Comparison of ENCODE assay signal across 8 mouse cellular contexts in genomic region chr7:109518838-109519696, GRCm38 (mm10). TPM values are rescaled to one million over a fixed set of nuclear protein-coding genes. Genes with fewer than 3 reads are reported as not detected.
A peak's percentile ranks its signal among the peaks of the same experiment; 100 is the strongest.
DNase-seq lines count a peak whose midpoint lies in the region; ATAC-seq and TF ChIP-seq lines count a peak whose summit lies in the region.

Gene Rpl27a (plus strand): TSS chr7:109519147.

- H3K79me2 ChIP-seq in C2C12 (ENCODE audit: control insufficient read depth, insufficient read depth): peaks cover 43% of the 10 kb centered on the region
- peaks cover 10% of the 10 kb centered on the region; the same call in 1 of the 2 replicates for H3K79me2 ChIP-seq in liver, adult 2 months (ENCODE audit: control insufficient read depth, insufficient read depth, low read length)
- H3K79me2 ChIP-seq in myocyte (ENCODE audit: control insufficient read depth, insufficient read depth): peaks cover 30% of the 10 kb centered on the region

- no peak for TF ChIP-seq CTCF in C2C12 (IDR thresholded peaks at IDR 0.05; ENCODE audit: control insufficient read depth, insufficient read depth, insufficient read length)
- no peak for TF ChIP-seq CTCF in brain, embryonic 14.5 days (IDR thresholded peaks at IDR 0.05; ENCODE audit: borderline replicate concordance, extremely low read depth, insufficient read depth, insufficient read length)
- no peak for TF ChIP-seq CTCF in liver, adult 2 months (IDR thresholded peaks at IDR 0.05; ENCODE audit: low read depth, low read length)

- peak; percentile 86 for TF ChIP-seq POLR2A in brain, embryonic 14.5 days (IDR thresholded peaks at IDR 0.05; ENCODE audit: borderline replicate concordance, extremely low read depth, insufficient read depth, insufficient read length, poor library complexity, severe bottlenecking)
- peak; percentile 91 for TF ChIP-seq POLR2A in liver, adult 2 months (IDR thresholded peaks at IDR 0.05; ENCODE audit: extremely low read depth, insufficient read depth, low read length)
- peak; percentile 87 for TF ChIP-seq POLR2A in myocyte (IDR thresholded peaks at IDR 0.05; ENCODE audit: insufficient read length, low read depth)

- DNase-seq in brain, embryonic 14.5 days (ENCODE audit: low read depth): peak; percentile 99
- peak; percentile 85 for DNase-seq in liver, adult 2 months (ENCODE audit: extremely low read depth, low read depth, low spot score)
- DNase-seq in splenic B cell, adult 2 months (ENCODE audit: low read depth, low spot score): peak; percentile 99

- under 1% methylated on average over 71 of the region's 72 CpGs for WGBS in heart, embryonic 11.5 days (ENCODE audit: insufficient replicate concordance)
- under 1% methylated on average over 72 of the region's 72 CpGs for WGBS in kidney, embryonic 16.5 days
- under 1% methylated on average over 71 of the region's 72 CpGs for WGBS in liver, adult 2 months

- ATAC-seq in heart, embryonic 11.5 days (replicated peaks; ENCODE audit: insufficient number of reproducible peaks, low FRiP score, low TSS enrichment): peak; percentile 91
- peak; percentile 94 for ATAC-seq in kidney, embryonic 16.5 days (ENCODE audit: low FRiP score, low TSS enrichment)

- no peaks in the 10 kb centered on the region for H3K27me3 ChIP-seq in C2C12 (ENCODE audit: control insufficient read depth, insufficient read depth, insufficient read length)
- H3K27me3 ChIP-seq in erythroblast, embryonic 14.5 days (ENCODE audit: control insufficient read depth): no peaks in the 10 kb centered on the region
- H3K27me3 ChIP-seq in heart, embryonic 11.5 days (ENCODE audit: control insufficient read depth, insufficient read depth, low read length): no peaks in the 10 kb centered on the region
- H3K27me3 ChIP-seq in kidney, embryonic 16.5 days (ENCODE audit: insufficient read depth, low read length): no peaks in the 10 kb centered on the region
- H3K27me3 ChIP-seq in liver, adult 2 months (ENCODE audit: control insufficient read depth, insufficient read depth, low read length): no peaks in the 10 kb centered on the region
- H3K27me3 ChIP-seq in myocyte (ENCODE audit: control insufficient read depth, insufficient read depth, insufficient read length): no peaks in the 10 kb centered on the region
- H3K27me3 ChIP-seq in splenic B cell, adult 2 months (ENCODE audit: control insufficient read depth, insufficient read depth, low read length, poor library complexity, severe bottlenecking): no peaks in the 10 kb centered on the region

- H3K9me3 ChIP-seq in erythroblast, embryonic 14.5 days (ENCODE audit: control insufficient read depth, low read length): no peaks in the 10 kb centered on the region
- H3K9me3 ChIP-seq in heart, embryonic 11.5 days (replicated peaks; ENCODE audit: control insufficient read depth, low read length): no peaks in the 10 kb centered on the region
- H3K9me3 ChIP-seq in kidney, embryonic 16.5 days (ENCODE audit: low read length): no peaks in the 10 kb centered on the region

- H3ac ChIP-seq in C2C12 (ENCODE audit: control insufficient read depth, insufficient read length, low read depth) (peak within 1 kb of the TSS; percentile 92), myocyte (ENCODE audit: control insufficient read depth, insufficient read length) (peak within 1 kb of the TSS; percentile 96)

- H3K36me3 ChIP-seq in C2C12 (ENCODE audit: control insufficient read depth, insufficient read depth) (peaks cover 47% of the 10 kb centered on the region), myocyte (ENCODE audit: control insufficient read depth, insufficient read depth) (peaks cover 32% of the 10 kb centered on the region)
- H3K36me3 ChIP-seq in erythroblast, embryonic 14.5 days (ENCODE audit: control insufficient read depth): peaks cover 45% of the 10 kb centered on the region
- peaks cover 25% of the 10 kb centered on the region for H3K36me3 ChIP-seq in heart, embryonic 11.5 days (ENCODE audit: control insufficient read depth, insufficient read depth, low read length)
- H3K36me3 ChIP-seq in kidney, embryonic 16.5 days (ENCODE audit: insufficient read depth, low read length): peaks cover 37% of the 10 kb centered on the region
- peaks cover 33% of the 10 kb centered on the region for H3K36me3 ChIP-seq in liver, adult 2 months (ENCODE audit: control insufficient read depth, insufficient read depth, low read length)
- H3K36me3 ChIP-seq in splenic B cell, adult 2 months (ENCODE audit: control insufficient read depth, insufficient read depth, low read length, poor library complexity, severe bottlenecking): peaks cover 7% of the 10 kb centered on the region; the same call in 1 of the 2 replicates

- H3K79me3 ChIP-seq in C2C12 (ENCODE audit: low read depth): peaks cover 35% of the 10 kb centered on the region

- peak within 1 kb of the TSS; percentile 86 for H3K4me2 ChIP-seq in heart, embryonic 11.5 days
- H3K4me2 ChIP-seq in kidney, embryonic 16.5 days (replicated peaks; ENCODE audit: low read depth, low read length): peak within 1 kb of the TSS; percentile 82
- H3K4me2 ChIP-seq in myocyte (ENCODE audit: low read depth): peak within 1 kb of the TSS; percentile 98

- H3K9ac ChIP-seq in heart, embryonic 11.5 days (ENCODE audit: low read depth, low read length): peak within 1 kb of the TSS; percentile 96
- H3K9ac ChIP-seq in kidney, embryonic 16.5 days (replicated peaks; ENCODE audit: low read length): peak within 1 kb of the TSS; percentile 100
- peak within 1 kb of the TSS; percentile 97 for H3K9ac ChIP-seq in liver, adult 2 months (ENCODE audit: low read depth, low read length)

- peak within 1 kb of the TSS; percentile 83 for H3K4me3 ChIP-seq in C2C12 (ENCODE audit: insufficient read depth, poor library complexity, severe bottlenecking)
- peak within 1 kb of the TSS; percentile 79 for H3K4me3 ChIP-seq in erythroblast, embryonic 14.5 days (replicated peaks)
- H3K4me3 ChIP-seq in heart, embryonic 11.5 days (ENCODE audit: low read depth, low read length): peak within 1 kb of the TSS; percentile 83
- H3K4me3 ChIP-seq in kidney, embryonic 16.5 days (ENCODE audit: low read length): peak within 1 kb of the TSS; percentile 98
- H3K4me3 ChIP-seq in liver, adult 2 months (ENCODE audit: insufficient read depth, low read depth, low read length): peak within 1 kb of the TSS; percentile 93
- H3K4me3 ChIP-seq in myocyte: peak within 1 kb of the TSS; percentile 99

- peak within 1 kb of the TSS; percentile 97 for H3K27ac ChIP-seq in heart, embryonic 11.5 days (ENCODE audit: low read depth, low read length)
- peak within 1 kb of the TSS; percentile 99 for H3K27ac ChIP-seq in kidney, embryonic 16.5 days (ENCODE audit: low read length)
- peak within 1 kb of the TSS; percentile 90 for H3K27ac ChIP-seq in liver, adult 2 months (replicated peaks; ENCODE audit: insufficient read depth, low read depth, low read length)

- peaks cover 59% of the 10 kb centered on the region for H3K4me1 ChIP-seq in erythroblast, embryonic 14.5 days (ENCODE audit: control insufficient read depth)
- peaks cover 9% of the 10 kb centered on the region; the same call in 1 of the 2 replicates for H3K4me1 ChIP-seq in heart, embryonic 11.5 days (ENCODE audit: control insufficient read depth, insufficient read depth, low read length)
- H3K4me1 ChIP-seq in kidney, embryonic 16.5 days (ENCODE audit: insufficient read depth, low read length): peaks cover 25% of the 10 kb centered on the region
- peaks cover 14% of the 10 kb centered on the region for H3K4me1 ChIP-seq in liver, adult 2 months (ENCODE audit: control insufficient read depth, insufficient read depth, low read length)

TF ChIP-seq in C2C12, 6 proteins besides CTCF, POLR2A, EP300 and RAD21:
- TF ChIP-seq USF1 (IDR thresholded peaks at IDR 0.05; ENCODE audit: low read depth) (peak; percentile 53), FOSL1 (IDR thresholded peaks at IDR 0.05; ENCODE audit: insufficient read depth, low read length, poor library complexity, severe bottlenecking) (no peak), CEBPB (IDR thresholded peaks at IDR 0.05; ENCODE audit: low read depth) (no peak), MAX (IDR thresholded peaks at IDR 0.05) (peak; percentile 30), MYOG (IDR thresholded peaks at IDR 0.05; ENCODE audit: control insufficient read depth, extremely low read depth, insufficient read length) (no peak), MYOD1 (IDR thresholded peaks at IDR 0.05; ENCODE audit: control insufficient read depth, insufficient read length, low read depth) (no peak)

TF ChIP-seq in myocyte, 11 proteins besides CTCF, POLR2A, EP300 and RAD21:
- TF ChIP-seq POLR2AphosphoS2 (IDR thresholded peaks at IDR 0.05; ENCODE audit: insufficient read length, low read depth): peak; percentile 86
- peak; percentile 8 for TF ChIP-seq REST (IDR thresholded peaks at IDR 0.05; ENCODE audit: insufficient read depth, insufficient read length)
- TF ChIP-seq TCF12 (IDR thresholded peaks at IDR 0.05; ENCODE audit: insufficient read depth, poor library complexity, severe bottlenecking): no peak
- TF ChIP-seq TCF3 (IDR thresholded peaks at IDR 0.05; ENCODE audit: insufficient read length, low read depth): no peak
- peak; percentile 51 for TF ChIP-seq SRF (IDR thresholded peaks at IDR 0.05; ENCODE audit: control insufficient read depth, insufficient read length, low read depth)
- no peak for TF ChIP-seq MAX (IDR thresholded peaks at IDR 0.05; ENCODE audit: low read depth)
- no peak for TF ChIP-seq E2F4 (IDR thresholded peaks at IDR 0.05; ENCODE audit: insufficient read depth)
- TF ChIP-seq MYOD1 (IDR thresholded peaks at IDR 0.05; ENCODE audit: control insufficient read depth in 1 of 3, insufficient read length in 2 of 3, low read depth in 2 of 3): peak in 1 of 3 experiments; percentile 14
- TF ChIP-seq CEBPB (IDR thresholded peaks at IDR 0.05; ENCODE audit: insufficient read depth, poor library complexity, severe bottlenecking): no peak
- TF ChIP-seq MYOG (IDR thresholded peaks at IDR 0.05; ENCODE audit: control insufficient read depth in 1 of 3, insufficient read depth in 1 of 3, insufficient read length in 2 of 3, low read depth in 2 of 3): peak in 1 of 3 experiments; percentile 5
- TF ChIP-seq USF1 (IDR thresholded peaks at IDR 0.05; ENCODE audit: low read depth): peak; percentile 41

RNA-seq across cellular contexts. Expression of gene Rpl27a, which starts in this region (rescaled TPM):
- 1,692 TPM for polyA plus RNA-seq in C2C12 (2012; fragmentation: generic; extraction: Trizol)
- polyA plus RNA-seq in brain, embryonic 14.5 days (2012; rRNA removed): 440 and 482 TPM in 2 replicates
- 866 and 1,006 TPM in 2 replicates for polyA plus RNA-seq in erythroblast, embryonic 14.5 days (2012)
- polyA plus RNA-seq in heart, embryonic 11.5 days (2014; fragmentation: Nextera tagmentation; extraction: Ambion mirVana): 88.2 and 106 TPM in 2 replicates
- 122 and 129 TPM in 2 replicates for polyA plus RNA-seq in kidney, embryonic 16.5 days (2015; fragmentation: Nextera tagmentation; extraction: Ambion mirVana)
- 318 and 380 TPM in 2 replicates for total RNA-seq in liver, adult 2 months (2014; rRNA removed)
- polyA plus RNA-seq in liver, adult 2 months (2012; rRNA removed): 251 and 255 TPM in 2 replicates
- polyA plus RNA-seq in myocyte (2012; fragmentation: generic; extraction: Trizol): 1,271 TPM

Comparison
In these comparisons a context has a peak if more than half of its experiments do, and no peak if none do; other contexts are left out.
1. Peak in every context shown above with its lines: DNase-seq, ATAC-seq, H3K4me3 ChIP-seq and H3K27ac ChIP-seq.